Mouse (Mus musculus) CH12.LX (cell line): ENCODE measurements around the gene Mcoln1. TPM values are rescaled to one million over a fixed set of nuclear protein-coding genes. Genes with fewer than 3 reads are reported as not detected.

Source experiments
- DNase-seq: peaks from one replicate; pipeline ENCODE4 v3.0.0-alpha.2; 2013; ENCODE audit errors: extremely low read depth
- H3K27ac ChIP-seq: 2 replicates; pipeline ENCODE4 v1.5.1; 2012; ENCODE audit warnings: low read depth, mild to moderate bottlenecking, control low read depth, moderate library complexity; ENCODE audit not compliant: insufficient read depth
- H3K27me3 ChIP-seq: replicated peaks from 2 replicates; pipeline ENCODE3; 2012; ENCODE audit warnings: inconsistent platforms
- H3K36me3 ChIP-seq, 2 experiments: replicated peaks in 1 of 2; 2 replicates each; pipeline versions ENCODE3 to v1.6.1; 2012; ENCODE audit warnings: inconsistent platforms in 1 of 2, low read length in 1 of 2, mild to moderate bottlenecking in 1 of 2, mixed read lengths in 1 of 2, moderate library complexity in 1 of 2; ENCODE audit not compliant: control insufficient read depth in 1 of 2, insufficient read depth in 1 of 2
- H3K4me1 ChIP-seq, 2 experiments: 2 replicates each; pipeline ENCODE4 v1.6.1; 2012; ENCODE audit warnings: inconsistent platforms in 1 of 2, moderate library complexity in 1 of 2; ENCODE audit not compliant: insufficient read depth in 2 of 2, control insufficient read depth in 1 of 2
- H3K4me2 ChIP-seq: 2 replicates; pipeline ENCODE4 v1.6.1; 2012; ENCODE audit warnings: low read depth, mild to moderate bottlenecking, control low read depth; ENCODE audit not compliant: poor library complexity, insufficient read depth, severe bottlenecking
- H3K4me3 ChIP-seq, 3 experiments: fragments of 150-350 bp in 1 of 3; sonication (generic) in 1 of 3; replicated peaks in 1 of 3; 2 replicates each; pipeline versions ENCODE3 to v1.5.1; 2011 to 2012; ENCODE audit warnings: low read depth in 2 of 3, low read length in 2 of 3, mild to moderate bottlenecking in 2 of 3, moderate library complexity in 2 of 3, control low read depth in 1 of 3, improper control_type of control experiment in 1 of 3, inconsistent platforms in 1 of 3, mixed read lengths in 1 of 3; ENCODE audit not compliant: poor library complexity in 1 of 3
- H3K79me2 ChIP-seq: replicated peaks from 2 replicates; pipeline ENCODE4 v1.6.1; 2012; ENCODE audit warnings: mild to moderate bottlenecking, moderate library complexity; ENCODE audit not compliant: control insufficient read depth, poor library complexity, insufficient read depth, severe bottlenecking; ENCODE audit errors: extremely low read depth
- H3K9ac ChIP-seq: 2 replicates; pipeline ENCODE4 v1.6.1; 2012; ENCODE audit warnings: low read depth, mild to moderate bottlenecking, control low read depth, moderate library complexity; ENCODE audit not compliant: insufficient read depth
- H3K9me3 ChIP-seq: replicated peaks from 2 replicates; pipeline ENCODE3; 2012; ENCODE audit warnings: low read length, inconsistent platforms, mixed read lengths
- CHD1 ChIP-seq: IDR thresholded peaks from 2 replicates; pipeline ENCODE4 v1.6.1; 2012; ENCODE audit warnings: low read depth, low read length, improper control_type of control experiment, inconsistent platforms
- CTCF ChIP-seq, 2 experiments: IDR thresholded peaks in 1 of 2; conservative IDR thresholded peaks in 1 of 2; 2 replicates each; pipeline ENCODE4 v1.5.1; 2011 to 2012; ENCODE audit warnings: low read depth in 2 of 2, low read length in 2 of 2, improper control_type of control experiment in 1 of 2, inconsistent platforms in 1 of 2, mild to moderate bottlenecking in 1 of 2, moderate library complexity in 1 of 2
- ELF1 ChIP-seq: IDR thresholded peaks from 2 replicates; pipeline ENCODE4 v1.6.1; 2014; ENCODE audit warnings: low read depth, mild to moderate bottlenecking, inconsistent platforms, low read length, improper control_type of control experiment
- EP300 ChIP-seq: IDR thresholded peaks from 2 replicates; pipeline ENCODE4 v1.6.1; 2011; ENCODE audit warnings: low read length, improper control_type of control experiment
- ETS1 ChIP-seq: conservative IDR thresholded peaks from 2 replicates; pipeline ENCODE4 v1.6.1; 2012; ENCODE audit warnings: low read depth, mild to moderate bottlenecking, inconsistent platforms, low read length, improper control_type of control experiment, moderate library complexity
- HCFC1 ChIP-seq: IDR thresholded peaks from 2 replicates; pipeline ENCODE4 v1.6.1; 2012; ENCODE audit warnings: low read depth, mild to moderate bottlenecking, inconsistent platforms, low read length, improper control_type of control experiment
- JUN ChIP-seq: IDR thresholded peaks from 2 replicates; pipeline ENCODE4 v1.6.1; 2011; ENCODE audit warnings: low read depth, mild to moderate bottlenecking, low read length, improper control_type of control experiment, moderate library complexity; ENCODE audit not compliant: insufficient read depth
- JUND ChIP-seq: conservative IDR thresholded peaks from 2 replicates; pipeline ENCODE4 v1.6.1; 2011; ENCODE audit warnings: low read depth, low read length, improper control_type of control experiment
- KAT2A ChIP-seq: IDR thresholded peaks from 2 replicates; pipeline ENCODE4 v1.6.1; 2012; ENCODE audit warnings: low read length, improper control_type of control experiment, inconsistent platforms; ENCODE audit not compliant: insufficient replicate concordance
- MAZ ChIP-seq: IDR thresholded peaks from 2 replicates; pipeline ENCODE4 v1.6.1; 2012; ENCODE audit warnings: low read depth, mild to moderate bottlenecking, inconsistent platforms, low read length, improper control_type of control experiment, moderate library complexity
- MXI1 ChIP-seq: IDR thresholded peaks from 2 replicates; pipeline ENCODE4 v1.6.1; 2011; ENCODE audit warnings: mild to moderate bottlenecking, low read depth, low read length, improper control_type of control experiment
- MYC ChIP-seq: IDR thresholded peaks from 2 replicates; pipeline ENCODE4 v1.6.1; 2011; ENCODE audit warnings: low read depth, mild to moderate bottlenecking, improper control_type of control experiment, low read length
- PAX5 ChIP-seq: IDR thresholded peaks from 2 replicates; pipeline ENCODE4 v1.6.1; 2012; ENCODE audit warnings: low read length, inconsistent platforms, mixed read lengths
- POLR2A ChIP-seq: IDR thresholded peaks from 2 replicates; pipeline ENCODE4 v1.6.1; 2011; ENCODE audit warnings: low read depth, mild to moderate bottlenecking, improper control_type of control experiment, low read length
- POLR2AphosphoS2 ChIP-seq: IDR thresholded peaks from 2 replicates; pipeline ENCODE4 v1.6.1; 2011; ENCODE audit warnings: low read depth, low read length, improper control_type of control experiment
- RAD21 ChIP-seq: IDR thresholded peaks from 2 replicates; pipeline ENCODE4 v1.6.1; 2011; ENCODE audit warnings: low read depth, mild to moderate bottlenecking, low read length, improper control_type of control experiment, moderate library complexity
- RCOR1 ChIP-seq: conservative IDR thresholded peaks from 2 replicates; pipeline ENCODE4 v1.6.1; 2012; ENCODE audit warnings: low read depth, mild to moderate bottlenecking, inconsistent platforms, low read length, improper control_type of control experiment
- SIN3A ChIP-seq: IDR thresholded peaks from 2 replicates; pipeline ENCODE4 v1.6.1; 2012; ENCODE audit warnings: low read length, improper control_type of control experiment, inconsistent platforms
- USF1 ChIP-seq: IDR thresholded peaks from 2 replicates; pipeline ENCODE4 v1.6.1; 2014; ENCODE audit warnings: low read depth, mild to moderate bottlenecking, inconsistent platforms, low read length, improper control_type of control experiment
- USF2 ChIP-seq: conservative IDR thresholded peaks from 2 replicates; pipeline ENCODE4 v1.6.1; 2011; ENCODE audit warnings: low read depth, low read length, improper control_type of control experiment
- ZC3H11A ChIP-seq: IDR thresholded peaks from 2 replicates; pipeline ENCODE4 v1.6.1; 2012; ENCODE audit warnings: low read depth, mild to moderate bottlenecking, inconsistent platforms, low read length, improper control_type of control experiment
- ZNF384 ChIP-seq: IDR thresholded peaks from 2 replicates; pipeline ENCODE4 v1.6.1; 2012; ENCODE audit warnings: low read depth, low read length, improper control_type of control experiment, inconsistent platforms
- dilution Hi-C: fragments of 300-500 bp; cut with MboI; formaldehyde crosslinking; loops from 2 replicates; pipeline ENCODE4 v1.14.3; 2020; ENCODE audit warnings: low sequenced_read_pairs; ENCODE audit not compliant: extremely low pct_unique_long_range_greater_than_20kb, extremely low pct_ligation_motif_present
- in situ Hi-C: fragments of 300-500 bp; cut with MboI; formaldehyde crosslinking; loops from 3 replicates; pipeline ENCODE4 v1.14.3; 2019; ENCODE audit warnings: low sequenced_read_pairs, low pct_ligation_motif_present, low pct_unique_long_range_greater_than_20kb, mixed read lengths
- polyA plus RNA-seq: library from polyadenylated mRNA; unstranded; fragments of >175 nt; gene quantifications from 2 replicates; pipeline ENCODE4 v1.2.1, GENCODE M21; 2012; ENCODE audit warnings: low read depth; ENCODE audit not compliant: insufficient read length
- total RNA-seq, 2 experiments: library from RNA; depleted of rRNA; stranded (reverse); fragments of 300-350 nt in 1 of 2; fragments of >200 nt in 1 of 2; gene quantifications; 2 replicates each; pipeline ENCODE4 v1.2.3; 2012 to 2014

Mcoln1 gene
- total and polyA plus RNA-seq, 3 experiments = 13.0 to 28.0 (median 20.5) TPM

DNA sequence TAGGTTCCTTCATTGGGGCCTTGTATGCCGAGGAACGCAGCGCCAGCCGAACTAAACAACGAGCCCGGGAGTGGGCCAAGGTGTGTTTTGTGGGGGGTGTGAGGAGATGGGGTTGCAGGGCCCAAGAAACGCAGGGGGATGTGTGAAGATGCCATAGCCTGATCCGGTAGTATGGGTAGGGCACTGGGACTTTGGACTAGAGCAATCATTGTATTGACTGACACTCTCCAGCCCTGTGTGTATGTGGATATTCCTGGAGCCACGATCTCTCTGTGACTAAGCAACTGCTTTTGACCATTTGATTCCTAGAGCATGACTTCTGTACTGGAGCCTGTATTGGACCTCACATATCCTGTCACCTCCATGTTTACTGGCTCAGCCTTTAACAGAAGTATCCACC is 36.7 kb downstream of the Mcoln1 start:
- Histone ChIP-seq H3K27me3 (no peaks in the 10 kb centered on the region), H3K9ac (no peak overlapping the region), H3K36me3 (peaks cover 76 to 95% of the 10 kb centered on the region in 2 experiments), H3K4me3 (no peak overlapping the region), H3K27ac (no peak overlapping the region), H3K9me3 (no peaks in the 10 kb centered on the region), H3K4me1 (peaks cover 0 to 9% of the 10 kb centered on the region in 2 experiments; a peak in 1 of 4 replicates), H3K79me2 (no peaks in the 10 kb centered on the region), H3K4me2 (no peak overlapping the region)
- in situ Hi-C loops (no loop called here), dilution Hi-C loops (no loop called here)
- TF ChIP-seq CHD1 (no peak), JUND (no peak), POLR2A (no peak), USF2 (no peak), ZNF384 (no peak), RCOR1 (no peak), RAD21 (no peak), MYC (no peak), MXI1 (no peak), EP300 (no peak), SIN3A (no peak), ZC3H11A (no peak), POLR2AphosphoS2 (no peak), CTCF (conservative IDR thresholded peaks at IDR 0.05 in 1 of 2, IDR thresholded peaks at IDR 0.05 in 1 of 2; ENCODE audit: low read depth in 2 of 2, low read length in 2 of 2) (no peak)
- DNase-seq = no peak

DNA sequence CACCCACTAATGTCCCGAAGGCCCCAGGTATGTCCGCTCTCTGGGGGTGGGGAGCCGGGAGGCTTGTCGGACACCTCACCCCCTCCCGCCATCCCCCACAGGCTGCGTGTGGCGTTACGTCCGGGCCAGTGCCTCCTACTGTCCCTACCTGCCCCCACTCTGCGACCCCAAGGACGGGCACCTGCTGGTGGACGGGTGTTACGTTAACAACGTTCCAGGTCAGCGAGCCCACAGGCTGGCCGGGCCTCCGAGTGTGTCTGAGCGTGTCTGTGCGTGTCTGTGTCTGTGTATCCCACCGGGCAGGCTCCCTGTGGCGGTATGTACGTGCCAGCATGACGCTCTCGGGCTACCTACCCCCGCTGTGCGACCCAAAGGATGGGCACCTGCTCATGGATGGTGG is 37.4 kb downstream of the Mcoln1 start:
- H3K79me2 ChIP-seq = no peaks in the 10 kb centered on the region
- no peak overlapping the region for H3K4me3 ChIP-seq
- no peak overlapping the region for H3K9ac ChIP-seq
- H3K27ac ChIP-seq = no peak overlapping the region
- in situ Hi-C loops (no loop called here), dilution Hi-C loops (no loop called here)
- no peak for DNase-seq
- no peak overlapping the region for H3K4me2 ChIP-seq
- no peaks in the 10 kb centered on the region for H3K27me3 ChIP-seq
- TF ChIP-seq KAT2A = no peak
- no peak for TF ChIP-seq EP300
- no peak for TF ChIP-seq USF1
- no peak for TF ChIP-seq MYC
- no peak for TF ChIP-seq CHD1
- TF ChIP-seq HCFC1 = no peak
- no peak for TF ChIP-seq ETS1
- TF ChIP-seq ELF1 = no peak
- no peak for TF ChIP-seq CTCF (conservative IDR thresholded peaks at IDR 0.05 in 1 of 2, IDR thresholded peaks at IDR 0.05 in 1 of 2; ENCODE audit: low read depth in 2 of 2, low read length in 2 of 2)
- no peak for TF ChIP-seq JUND
- TF ChIP-seq JUN = no peak
- no peak for TF ChIP-seq RCOR1
- no peak for TF ChIP-seq ZC3H11A
- TF ChIP-seq PAX5 = no peak
- no peak for TF ChIP-seq MAZ
- no peaks in the 10 kb centered on the region for H3K9me3 ChIP-seq
- peaks cover 0 to 9% of the 10 kb centered on the region in 2 experiments; a peak in 1 of 4 replicates for H3K4me1 ChIP-seq
- H3K36me3 ChIP-seq = peaks cover 74 to 93% of the 10 kb centered on the region in 2 experiments
